Mouse (Mus musculus) forebrain, embryonic 10.5 days (tissue): ENCODE results near the gene Trabd2b. TPM values are rescaled to one million over a fixed set of nuclear protein-coding genes. Genes with fewer than 3 reads are reported as not detected.
A peak's percentile ranks its signal among the peaks of the same experiment; 100 is the strongest.

Experiments used
- DNase-seq: peaks from one replicate; pipeline ENCODE4 v3.0.0-alpha.2; 2017; ENCODE audit warnings: low spot score; ENCODE audit errors: extremely low spot score
- H3K27ac ChIP-seq: fragments of 300-500 bp; sonication (generic); 2 replicates; pipeline ENCODE4 v1.5.1; 2016; ENCODE audit warnings: mild to moderate bottlenecking
- H3K27me3 ChIP-seq: fragments of 300-500 bp; sonication (generic); 2 replicates; pipeline ENCODE4 v1.6.1; 2016; ENCODE audit warnings: mild to moderate bottlenecking; ENCODE audit not compliant: poor library complexity, severe bottlenecking
- H3K36me3 ChIP-seq: fragments of 300-500 bp; sonication (generic); replicated peaks from 2 replicates; pipeline ENCODE4 v1.6.1; 2016; ENCODE audit warnings: mild to moderate bottlenecking, moderate library complexity
- H3K4me1 ChIP-seq: fragments of 300-500 bp; sonication (generic); 2 replicates; pipeline ENCODE4 v1.6.1; 2016
- H3K4me3 ChIP-seq: fragments of 300-500 bp; sonication (generic); 2 replicates; pipeline ENCODE4 v1.5.1; 2016; ENCODE audit warnings: mild to moderate bottlenecking, moderate library complexity
- H3K9me3 ChIP-seq: fragments of 300-500 bp; sonication (generic); 2 replicates; pipeline ENCODE4 v1.6.1; 2016; ENCODE audit warnings: mild to moderate bottlenecking, moderate library complexity
- WGBS: fragments of 180-500 bp; shearing (Covaris S2); methylation state at CpG from one replicate; pipeline ENCODE4 v1.1.7; 2016; 5-methylcytosine and 5-hydroxymethylcytosine counted together
- polyA plus RNA-seq: library from polyadenylated mRNA; unstranded; fragments of >200 nt; fragmentation: Nextera tagmentation; extraction: Ambion mirVana; gene quantifications from 2 replicates; pipeline ENCODE4 v1.2.1, GENCODE M21; 2016

The Trabd2b gene
- polyA plus RNA-seq, 1 experiment from 2014 or later = 1.0 TPM

- peak; percentile 93 for DNase-seq
- under 1% methylated on average over 52 of the region's 74 CpGs for WGBS
- peaks cover 47% of the 10 kb centered on the region for H3K4me1 ChIP-seq
Measured at GRCm38 (mm10) chr4:114405682-114406354, 706 bp upstream of the Trabd2b start.

GRCm38 (mm10) chr4:114407516-114407915 lies 992 bp downstream of the Trabd2b start:
- peaks cover 57% of the 10 kb centered on the region for H3K4me1 ChIP-seq
- H3K36me3 ChIP-seq = 0 out of 2 replicates have a peak, but pooled peaks cover 4% of the 10 kb centered on the region
- H3K27me3 ChIP-seq = peaks cover 71% of the 10 kb centered on the region
- no peaks in the 10 kb centered on the region for H3K9me3 ChIP-seq
- 72% methylated on average over 3 of the region's 3 CpGs for WGBS
- H3K4me3 ChIP-seq = peak overlapping the region; percentile 85; the same call in 1 of the 2 replicates
- no peak for DNase-seq
- H3K27ac ChIP-seq = no peak overlapping the region

More at GRCm38 (mm10) chr4:114405682-114406354, 706 bp upstream of the Trabd2b start:
- Histone ChIP-seq H3K27me3 (peaks cover 57% of the 10 kb centered on the region), H3K4me3 (peak overlapping the region; percentile 85), H3K36me3 (0 out of 2 replicates have a peak, but pooled peaks cover 4% of the 10 kb centered on the region), H3K9me3 (no peaks in the 10 kb centered on the region), H3K27ac (peak overlapping the region; percentile 94)

- H3K27me3 ChIP-seq = peaks cover 71% of the 10 kb centered on the region
Measured at GRCm38 (mm10) chr4:114408298-114408697, 1.8 kb downstream of the Trabd2b start.

GRCm38 (mm10) chr4:114408890-114409480 lies 2.5 kb downstream of the Trabd2b start:
- H3K4me3 ChIP-seq = peak overlapping the region; percentile 29; the same call in 1 of the 2 replicates
- 65% methylated on average over 18 of the region's 18 CpGs for WGBS

More at GRCm38 (mm10) chr4:114408298-114408697, 1.8 kb downstream of the Trabd2b start:
- Histone ChIP-seq H3K4me1 (peaks cover 54% of the 10 kb centered on the region), H3K4me3 (peak overlapping the region; percentile 5; the same call in 1 of the 2 replicates), H3K36me3 (0 out of 2 replicates have a peak, but pooled peaks cover 4% of the 10 kb centered on the region), H3K9me3 (no peaks in the 10 kb centered on the region), H3K27ac (no peak overlapping the region)
- 97% methylated on average over 2 of the region's 2 CpGs for WGBS
- no peak for DNase-seq

GRCm38 (mm10) chr4:114409511-114409910 lies 3.0 kb downstream of the Trabd2b start:
- no peaks in the 10 kb centered on the region for H3K9me3 ChIP-seq
- 0 out of 2 replicates have a peak, but pooled peaks cover 4% of the 10 kb centered on the region for H3K36me3 ChIP-seq
- H3K27ac ChIP-seq = 0 out of 2 replicates have a peak overlapping the region, but pooled peaks have one; percentile 48
- H3K27me3 ChIP-seq = peaks cover 63% of the 10 kb centered on the region
- H3K4me3 ChIP-seq = peak overlapping the region; percentile 29; the same call in 1 of the 2 replicates
- DNase-seq = no peak
- peaks cover 54% of the 10 kb centered on the region for H3K4me1 ChIP-seq

More at GRCm38 (mm10) chr4:114408890-114409480, 2.5 kb downstream of the Trabd2b start:
- H3K27ac ChIP-seq = no peak overlapping the region
- peaks cover 68% of the 10 kb centered on the region for H3K27me3 ChIP-seq
- no peak for DNase-seq
- H3K4me1 ChIP-seq = peaks cover 54% of the 10 kb centered on the region
- H3K36me3 ChIP-seq = 0 out of 2 replicates have a peak, but pooled peaks cover 4% of the 10 kb centered on the region
- H3K9me3 ChIP-seq = no peaks in the 10 kb centered on the region

- no peaks in the 10 kb centered on the region for H3K9me3 ChIP-seq
- peak overlapping the region; percentile 30; the same call in 1 of the 2 replicates for H3K4me3 ChIP-seq
- WGBS = 25% methylated on average over 2 of the region's 3 CpGs
- H3K27me3 ChIP-seq = peaks cover 61% of the 10 kb centered on the region
- peaks cover 55% of the 10 kb centered on the region for H3K4me1 ChIP-seq
- no peak for DNase-seq
- 0 out of 2 replicates have a peak, but pooled peaks cover 4% of the 10 kb centered on the region for H3K36me3 ChIP-seq
- H3K27ac ChIP-seq = peak overlapping the region; percentile 65; the same call in 1 of the 2 replicates
Measured at GRCm38 (mm10) chr4:114410026-114410425, 3.5 kb downstream of the Trabd2b start.

- peak; percentile 35 for DNase-seq
- Histone ChIP-seq H3K27ac (peak overlapping the region; percentile 65; the same call in 1 of the 2 replicates), H3K4me3 (peak overlapping the region; percentile 30), H3K27me3 (peaks cover 63% of the 10 kb centered on the region), H3K4me1 (peaks cover 59% of the 10 kb centered on the region), H3K9me3 (no peaks in the 10 kb centered on the region), H3K36me3 (0 out of 2 replicates have a peak, but pooled peaks cover 6% of the 10 kb centered on the region)
- 11% methylated on average over 11 of the region's 11 CpGs for WGBS
Measured at GRCm38 (mm10) chr4:114410443-114410842, 3.9 kb downstream of the Trabd2b start.

GRCm38 (mm10) chr4:114410958-114411661 lies 4.6 kb downstream of the Trabd2b start:
- Histone ChIP-seq H3K4me3 (peak overlapping the region; percentile 30), H3K4me1 (peaks cover 64% of the 10 kb centered on the region), H3K36me3 (0 out of 2 replicates have a peak, but pooled peaks cover 6% of the 10 kb centered on the region), H3K9me3 (no peaks in the 10 kb centered on the region), H3K27me3 (peaks cover 67% of the 10 kb centered on the region), H3K27ac (peak overlapping the region; percentile 65; the same call in 1 of the 2 replicates)
- WGBS = 51% methylated on average over 9 of the region's 9 CpGs
- no peak for DNase-seq

- H3K36me3 ChIP-seq = 0 out of 2 replicates have a peak, but pooled peaks cover 6% of the 10 kb centered on the region
- H3K27me3 ChIP-seq = peaks cover 61% of the 10 kb centered on the region
- no peaks in the 10 kb centered on the region for H3K9me3 ChIP-seq
- DNase-seq = no peak
- H3K4me1 ChIP-seq = peaks cover 61% of the 10 kb centered on the region
- H3K27ac ChIP-seq = no peak overlapping the region
- H3K4me3 ChIP-seq = no peak overlapping the region
- 48% methylated on average over 6 of the region's 6 CpGs for WGBS
Measured at GRCm38 (mm10) chr4:114411846-114412390, 5.4 kb downstream of the Trabd2b start.

- H3K27ac ChIP-seq = no peak overlapping the region; the same call in 1 of the 2 replicates
- H3K9me3 ChIP-seq = no peaks in the 10 kb centered on the region
- 47% methylated on average over 16 of the region's 16 CpGs for WGBS
Measured at GRCm38 (mm10) chr4:114415925-114416645, 9.6 kb downstream of the Trabd2b start.

GRCm38 (mm10) chr4:114420154-114420553 lies 13.6 kb downstream of the Trabd2b start:
- Histone ChIP-seq H3K4me1 (peaks cover 13% of the 10 kb centered on the region), H3K27ac (no peak overlapping the region), H3K4me3 (no peak overlapping the region), H3K27me3 (0 out of 2 replicates have a peak, but pooled peaks cover 7% of the 10 kb centered on the region), H3K9me3 (no peaks in the 10 kb centered on the region), H3K36me3 (0 out of 2 replicates have a peak, but pooled peaks cover 2% of the 10 kb centered on the region)
- WGBS = 91% methylated on average over 2 of the region's 2 CpGs
- no peak for DNase-seq

More at GRCm38 (mm10) chr4:114415925-114416645, 9.6 kb downstream of the Trabd2b start:
- Histone ChIP-seq H3K36me3 (0 out of 2 replicates have a peak, but pooled peaks cover 2% of the 10 kb centered on the region), H3K27me3 (peaks cover 22% of the 10 kb centered on the region), H3K4me3 (no peak overlapping the region), H3K4me1 (peaks cover 29% of the 10 kb centered on the region)
- no peak for DNase-seq
